Mouse (Mus musculus): Measurements from ENCODE around the gene Ruvbl1. TPM values are rescaled to one million over a fixed set of nuclear protein-coding genes. Genes with fewer than 3 reads are reported as not detected.

The Ruvbl1 gene
- total RNA-seq, 2 experiments from 2014 or later = 35.0 to 36.0 TPM

GRCm38 (mm10) chr6:88490629-88491354 is 25.6 kb downstream of the Ruvbl1 start:
- DNase-seq (ENCODE audit: low spot score in 2 of 2) = peak in 1 of 2 experiments; percentile 51

- DNase-seq (ENCODE audit: low spot score in 2 of 2) = no peak
These were observed 28.5 kb downstream of the Ruvbl1 start for GRCm38 (mm10) chr6:88493712-88494111.

- peak; percentile 59 to 60 for DNase-seq (ENCODE audit: low spot score in 2 of 2)
These were observed 34.5 kb downstream of the Ruvbl1 start for GRCm38 (mm10) chr6:88499481-88500404.

GRCm38 (mm10) chr6:88500405-88500767 is 35.2 kb downstream of the Ruvbl1 start:
- no peak for DNase-seq (ENCODE audit: low spot score in 2 of 2)

GRCm38 (mm10) chr6:88502030-88502970 is 37.1 kb downstream of the Ruvbl1 start:
- no peak for DNase-seq (ENCODE audit: low spot score in 2 of 2)

GRCm38 (mm10) chr6:88503044-88503443 is 37.8 kb downstream of the Ruvbl1 start:
- DNase-seq (ENCODE audit: low spot score in 2 of 2) = no peak

GRCm38 (mm10) chr6:88513984-88514383 is 48.8 kb downstream of the Ruvbl1 start:
- no peak for DNase-seq (ENCODE audit: low spot score in 2 of 2)

GRCm38 (mm10) chr6:88514546-88514945 is 49.3 kb downstream of the Ruvbl1 start:
- DNase-seq (ENCODE audit: low spot score in 2 of 2) = no peak

- DNase-seq (ENCODE audit: low spot score in 2 of 2) = no peak
These were observed 50.8 kb downstream of the Ruvbl1 start for GRCm38 (mm10) chr6:88515971-88516370.

- DNase-seq (ENCODE audit: low spot score in 2 of 2) = no peak
These were observed 51.5 kb downstream of the Ruvbl1 start for GRCm38 (mm10) chr6:88516667-88517066.

- no peak for DNase-seq (ENCODE audit: low spot score in 2 of 2)
These were observed 52.6 kb downstream of the Ruvbl1 start for GRCm38 (mm10) chr6:88517701-88518403.

GRCm38 (mm10) chr6:88518404-88519263 is 53.4 kb downstream of the Ruvbl1 start, which contains the start of gene Sec61a1:
TSS of gene Sec61a1 (minus strand) at chr6:88518905.
- peak; percentile 87 to 96 for DNase-seq (ENCODE audit: low spot score in 2 of 2)

- no peak for DNase-seq (ENCODE audit: low spot score in 2 of 2)
These were observed 56.6 kb downstream of the Ruvbl1 start for GRCm38 (mm10) chr6:88521821-88522220.

GRCm38 (mm10) chr6:88522606-88523005 is 57.4 kb downstream of the Ruvbl1 start:
- no peak for DNase-seq (ENCODE audit: low spot score in 2 of 2)

GRCm38 (mm10) chr6:88523043-88523442 is 57.8 kb downstream of the Ruvbl1 start:
- no peak for DNase-seq (ENCODE audit: low spot score in 2 of 2)

- no peak for DNase-seq (ENCODE audit: low spot score in 2 of 2)
These were observed 58.2 kb downstream of the Ruvbl1 start for GRCm38 (mm10) chr6:88523451-88523850.

- no peak for DNase-seq (ENCODE audit: low spot score in 2 of 2)
These were observed 58.8 kb downstream of the Ruvbl1 start for GRCm38 (mm10) chr6:88524056-88524455.

GRCm38 (mm10) chr6:88530306-88530705 is 65.1 kb downstream of the Ruvbl1 start:
- no peak for DNase-seq (ENCODE audit: low spot score in 2 of 2)

GRCm38 (mm10) chr6:88540093-88540755 is 75.0 kb downstream of the Ruvbl1 start:
- DNase-seq (ENCODE audit: low spot score in 2 of 2) = no peak

Measured in gastrocnemius, postnatal 4 days (tissue).